Mouse (Mus musculus) brain, embryonic 14.5 days (tissue): ENCODE results near the gene Smoc1.

Experiments used
- CTCF ChIP-seq: fragments of 200-500 bp; IDR thresholded peaks from 2 replicates; pipeline ENCODE4 v1.5.1; 2012; ENCODE audit warnings: inconsistent platforms, mild to moderate bottlenecking, moderate library complexity, borderline replicate concordance; ENCODE audit not compliant: insufficient read depth, insufficient read length; ENCODE audit errors: extremely low read depth
- POLR2A ChIP-seq: fragments of 200-500 bp; IDR thresholded peaks from 2 replicates; pipeline ENCODE4 v1.6.1; 2012; ENCODE audit warnings: mild to moderate bottlenecking, inconsistent platforms, borderline replicate concordance; ENCODE audit not compliant: poor library complexity, insufficient read depth, insufficient read length, severe bottlenecking; ENCODE audit errors: extremely low read depth

- TF ChIP-seq POLR2A (no peak), CTCF (no peak)
Observed at GRCm38 (mm10) chr12:81152082-81152481, 125.5 kb downstream of the Smoc1 start.
